Mouse (Mus musculus) liver, postnatal 0 days (tissue): ENCODE data around the gene Fbf1. TPM values are rescaled to one million over a fixed set of nuclear protein-coding genes. Genes with fewer than 3 reads are reported as not detected.

Source experiments
- ATAC-seq: fragments of 200-750 bp; cut with Nextera tagmentation; 2 replicates; pipeline ENCODE4 v1.8.0; 2017; ENCODE audit warnings: mild to moderate bottlenecking, moderate library complexity
- DNase-seq: peaks from one replicate; pipeline ENCODE4 v3.0.0-alpha.2; 2016
- H3K27ac ChIP-seq: fragments of 300-500 bp; sonication (generic); 2 replicates; pipeline ENCODE4 v1.5.1; 2014; ENCODE audit warnings: antibody characterized with exemption, moderate library complexity, mild to moderate bottlenecking, low read depth
- H3K27me3 ChIP-seq: fragments of 300-500 bp; sonication (generic); 2 replicates; pipeline ENCODE4 v1.6.1; 2014; ENCODE audit warnings: low read length, control low read depth, mixed read lengths; ENCODE audit not compliant: insufficient read depth
- H3K36me3 ChIP-seq: fragments of 300-500 bp; sonication (generic); replicated peaks from 2 replicates; pipeline ENCODE4 v1.6.1; 2014; ENCODE audit warnings: mild to moderate bottlenecking, control low read depth, low read length, moderate library complexity, mixed read lengths; ENCODE audit not compliant: insufficient read depth
- H3K4me1 ChIP-seq: fragments of 300-500 bp; sonication (generic); 2 replicates; pipeline ENCODE4 v1.6.1; 2014; ENCODE audit warnings: antibody characterized with exemption, mild to moderate bottlenecking, control low read depth; ENCODE audit not compliant: insufficient read depth
- H3K4me2 ChIP-seq: fragments of 300-500 bp; sonication (generic); 2 replicates; pipeline ENCODE4 v1.6.1; 2014; ENCODE audit warnings: low read depth, mild to moderate bottlenecking, low read length, moderate library complexity, mixed read lengths
- H3K4me3 ChIP-seq: fragments of 300-500 bp; sonication (generic); 2 replicates; pipeline ENCODE4 v1.5.1; 2014; ENCODE audit warnings: low read depth, low read length
- H3K9ac ChIP-seq: fragments of 300-500 bp; sonication (generic); replicated peaks from 2 replicates; pipeline ENCODE4 v1.6.1; 2014; ENCODE audit warnings: mild to moderate bottlenecking, moderate library complexity
- H3K9me3 ChIP-seq: fragments of 300-500 bp; sonication (generic); 2 replicates; pipeline ENCODE4 v1.6.1; 2016; ENCODE audit warnings: mild to moderate bottlenecking, control low read depth, low read length, mixed read lengths
- CTCF ChIP-seq: sonication (generic); IDR thresholded peaks from 2 replicates; pipeline ENCODE4 v1.5.1; 2016; ENCODE audit warnings: antibody characterized with exemption, low read depth
- EP300 ChIP-seq: IDR thresholded peaks from 2 replicates; pipeline ENCODE4 v1.6.1; 2016; ENCODE audit warnings: antibody characterized with exemption, low read depth, mild to moderate bottlenecking
- WGBS: fragments of 180-500 bp; shearing (Covaris S2); extraction: QIAGEN DNeasy Blood & Tissue Kit; methylation state at CpG from one replicate; pipeline ENCODE4 v1.1.7; 2014; ENCODE audit not compliant: insufficient replicate concordance; 5-methylcytosine and 5-hydroxymethylcytosine counted together
- polyA plus RNA-seq: library from polyadenylated mRNA; unstranded; fragments of >200 nt; fragmentation: Nextera tagmentation; extraction: Ambion mirVana; gene quantifications from 2 replicates; pipeline ENCODE4 v1.2.1, GENCODE M21; 2015

The Fbf1 gene
- polyA plus RNA-seq, 1 experiment from 2014 or later = 2.3 TPM

- peak; percentile 97 for DNase-seq
- Histone ChIP-seq H3K4me2 (peak within 1 kb of the TSS; percentile 91), H3K9ac (peak within 1 kb of the TSS; percentile 91), H3K27me3 (no peaks in the 10 kb centered on the region), H3K36me3 (peaks cover 3% of the 10 kb centered on the region; the same call in 1 of the 2 replicates), H3K9me3 (no peaks in the 10 kb centered on the region), H3K4me3 (peak within 1 kb of the TSS; percentile 84), H3K27ac (peak within 1 kb of the TSS; percentile 97), H3K4me1 (peaks cover 32% of the 10 kb centered on the region)
- under 1% methylated on average over 52 of the region's 62 CpGs for WGBS
- TF ChIP-seq CTCF (no peak), EP300 (peak; percentile 89)
- peak; percentile 88 for ATAC-seq
Observed at GRCm38 (mm10) chr11:116198639-116199531, 30.9 kb upstream of the Fbf1 start, which contains the start of the genes Ten1 and Acox1. Ten1 (plus strand) TSS chr11:116198855. Acox1 (minus strand) TSS chr11:116199045.

DNA sequence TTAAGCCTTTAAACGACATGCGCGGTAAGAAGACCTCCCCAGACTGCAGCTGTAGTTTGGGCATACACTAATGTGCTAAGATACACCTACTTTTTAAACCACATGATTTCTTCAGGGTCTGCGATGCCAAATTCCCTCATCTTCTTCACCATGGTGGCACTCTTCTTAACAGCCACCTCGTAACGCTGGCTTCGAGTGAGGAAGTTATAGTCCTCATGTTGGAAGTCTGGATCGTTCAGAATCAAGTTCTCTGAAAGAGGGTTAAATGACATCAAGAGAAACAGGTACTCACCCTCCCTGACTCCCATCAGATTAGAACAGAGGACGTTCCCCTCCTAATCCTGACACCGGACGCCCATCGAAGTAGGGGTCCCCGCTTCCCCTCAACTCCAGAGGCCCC, 30.2 kb upstream of the Fbf1 start:
- ATAC-seq (no peak), DNase-seq (no peak)
- 15% methylated on average over 13 of the region's 13 CpGs for WGBS
- TF ChIP-seq EP300 = no peak
- TF ChIP-seq CTCF = no peak
- Histone ChIP-seq H3K27ac (peak overlapping the region; percentile 97), H3K9me3 (no peaks in the 10 kb centered on the region), H3K36me3 (peaks cover 3% of the 10 kb centered on the region; the same call in 1 of the 2 replicates), H3K4me1 (peaks cover 32% of the 10 kb centered on the region), H3K9ac (peak overlapping the region; percentile 91), H3K4me3 (peak overlapping the region; percentile 84), H3K4me2 (peak overlapping the region; percentile 91), H3K27me3 (no peaks in the 10 kb centered on the region)

- peak overlapping the region; percentile 91 for H3K9ac ChIP-seq
- no peaks in the 10 kb centered on the region for H3K27me3 ChIP-seq
- ATAC-seq = no peak
- H3K9me3 ChIP-seq = no peaks in the 10 kb centered on the region
- no peak for TF ChIP-seq CTCF
- no peak for TF ChIP-seq EP300
- WGBS = 66% methylated on average over 6 of the region's 6 CpGs
- H3K4me3 ChIP-seq = peak overlapping the region; percentile 84
- H3K27ac ChIP-seq = peak overlapping the region; percentile 97
- peaks cover 3% of the 10 kb centered on the region; the same call in 1 of the 2 replicates for H3K36me3 ChIP-seq
- H3K4me1 ChIP-seq = peaks cover 32% of the 10 kb centered on the region
- H3K4me2 ChIP-seq = peak overlapping the region; percentile 91
- DNase-seq = no peak
Observed at GRCm38 (mm10) chr11:116197584-116197906, 29.6 kb upstream of the Fbf1 start.

- Histone ChIP-seq H3K4me1 (peaks cover 32% of the 10 kb centered on the region), H3K36me3 (peaks cover 3% of the 10 kb centered on the region; the same call in 1 of the 2 replicates), H3K9me3 (no peaks in the 10 kb centered on the region), H3K27ac (peak overlapping the region; percentile 97), H3K27me3 (no peaks in the 10 kb centered on the region), H3K4me2 (peak overlapping the region; percentile 91), H3K9ac (peak overlapping the region; percentile 91), H3K4me3 (peak overlapping the region; percentile 84)
- 89% methylated on average over 18 of the region's 18 CpGs for WGBS
- TF ChIP-seq CTCF (no peak), EP300 (no peak)
- ATAC-seq = no peak
- DNase-seq = no peak
Observed at GRCm38 (mm10) chr11:116196866-116197583, 29.1 kb upstream of the Fbf1 start.

DNA sequence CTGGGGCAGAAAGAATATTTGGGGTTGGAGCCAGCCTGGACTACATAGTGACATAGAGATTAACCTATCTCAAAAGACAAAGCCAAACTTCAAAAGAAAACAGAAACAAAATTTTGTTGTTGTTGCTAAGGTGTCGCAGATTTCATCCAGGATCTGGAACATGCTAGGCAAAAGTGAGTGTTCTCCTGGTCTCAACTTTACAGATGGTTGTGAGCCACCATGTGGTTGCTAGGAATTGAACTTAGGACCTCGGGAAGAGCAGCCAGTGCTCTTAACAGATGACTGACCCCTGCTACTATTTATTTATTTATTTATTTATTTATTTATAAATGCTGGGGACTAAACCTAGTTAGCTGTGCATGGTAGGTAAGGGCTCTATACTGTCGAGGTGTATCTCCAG, 28.4 kb upstream of the Fbf1 start:
- Histone ChIP-seq H3K4me3 (peak overlapping the region; percentile 84), H3K27ac (peak overlapping the region; percentile 97), H3K4me1 (peaks cover 27% of the 10 kb centered on the region), H3K9ac (peak overlapping the region; percentile 91), H3K27me3 (no peaks in the 10 kb centered on the region), H3K36me3 (peaks cover 5% of the 10 kb centered on the region), H3K9me3 (no peaks in the 10 kb centered on the region), H3K4me2 (peak overlapping the region; percentile 91)
- WGBS = 68% methylated on average over 3 of the region's 3 CpGs
- DNase-seq = no peak
- TF ChIP-seq CTCF (no peak), EP300 (no peak)
- ATAC-seq = no peak

DNA sequence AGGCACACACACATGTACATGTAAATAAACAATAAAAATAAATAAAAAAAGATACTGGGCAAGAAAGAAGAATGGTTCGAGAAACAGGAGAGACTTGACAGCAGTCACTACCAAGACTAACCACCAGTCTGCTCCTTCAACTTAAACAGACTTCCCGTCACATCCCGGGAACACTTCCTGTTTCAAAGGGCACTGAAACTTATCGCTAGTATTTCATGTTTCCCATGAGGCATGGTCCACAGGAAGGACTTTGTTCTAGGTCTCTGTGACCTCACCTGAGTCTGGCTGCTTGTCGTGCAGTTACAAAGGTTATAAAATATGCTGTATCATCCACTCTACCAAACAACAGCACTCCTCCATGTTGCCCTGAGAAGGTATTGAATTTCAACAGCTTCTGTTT, 27.3 kb upstream of the Fbf1 start:
- peaks cover 15% of the 10 kb centered on the region for H3K36me3 ChIP-seq
- ATAC-seq = peak; percentile 37
- H3K27ac ChIP-seq = peak overlapping the region; percentile 97
- 12% methylated on average over 5 of the region's 5 CpGs for WGBS
- peak overlapping the region; percentile 37 for H3K4me3 ChIP-seq
- peak; percentile 41 for DNase-seq
- H3K27me3 ChIP-seq = no peaks in the 10 kb centered on the region
- H3K9ac ChIP-seq = peak overlapping the region; percentile 60
- peaks cover 22% of the 10 kb centered on the region for H3K4me1 ChIP-seq
- no peaks in the 10 kb centered on the region for H3K9me3 ChIP-seq
- peak; percentile 43; the same call in 1 of the 2 replicates for TF ChIP-seq CTCF
- TF ChIP-seq EP300 = peak; percentile 85
- H3K4me2 ChIP-seq = peak overlapping the region; percentile 91
